Mouse (Mus musculus): Measurements from ENCODE around the gene Mtg2. TPM values are rescaled to one million over a fixed set of nuclear protein-coding genes. Genes with fewer than 3 reads are reported as not detected.

Mtg2 gene
- 17.2 and 17.3 TPM in 2 replicates for total RNA-seq (2014; rRNA removed)
- 23.3 and 23.9 TPM in 2 replicates for polyA plus RNA-seq (2015; fragmentation: Nextera tagmentation; extraction: Ambion mirVana)

DNA sequence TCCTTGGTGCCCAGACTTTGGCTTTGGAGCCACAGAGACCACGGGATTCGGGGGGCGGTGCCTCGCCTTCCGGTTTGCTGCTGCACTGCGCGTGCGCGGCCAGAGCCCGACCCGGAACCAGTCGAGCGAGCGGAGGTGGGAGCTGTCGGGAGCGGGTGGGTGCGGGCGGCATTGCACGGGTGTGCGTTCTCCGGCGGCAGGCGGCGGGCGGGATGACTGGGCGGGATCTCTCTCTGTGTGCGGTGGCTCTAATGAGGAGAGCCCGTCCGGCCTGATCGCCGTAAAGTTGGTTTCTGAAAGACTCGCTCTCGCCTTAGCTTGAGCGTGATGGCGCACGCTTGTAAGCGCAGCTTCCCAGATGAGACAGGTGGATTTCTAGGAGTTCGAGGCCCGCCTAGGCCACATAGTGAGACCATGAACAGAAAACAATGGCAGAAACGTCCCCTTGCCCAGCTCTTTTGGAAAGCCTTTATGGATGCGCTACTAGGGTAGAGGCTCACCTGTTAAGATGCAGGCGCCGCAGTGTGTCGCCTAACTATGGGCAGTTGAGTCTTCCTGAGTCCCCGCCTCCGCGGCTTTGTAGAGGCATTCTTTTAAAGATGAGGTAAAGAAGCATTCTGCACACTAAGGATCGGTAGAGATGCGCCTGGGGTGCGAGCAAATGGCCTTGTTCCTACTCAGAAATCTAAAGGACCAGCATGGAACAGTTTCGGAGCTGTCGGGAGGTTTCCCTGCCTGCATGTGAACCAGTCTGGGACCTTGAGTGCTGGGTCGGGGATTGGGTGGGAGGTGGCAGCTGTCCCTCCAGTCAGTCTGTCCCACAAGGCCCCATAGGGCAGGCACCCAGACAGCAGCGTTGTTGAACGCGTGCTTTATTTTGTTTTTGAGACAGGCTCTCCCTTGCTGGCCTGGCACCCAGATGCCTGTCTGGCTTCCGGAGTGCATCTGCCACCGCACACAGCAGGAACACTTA is at the start of gene Mtg2:
Gene Mtg2, plus strand, starts transcription at position 108 of the 973 bp plus-strand sequence.
- Histone ChIP-seq H3K4me3 (ENCODE audit: low read length) (peak within 1 kb of the TSS; percentile 65), H3K4me1 (ENCODE audit: insufficient read depth, low read length) (peaks cover 6% of the 10 kb centered on the region; the same call in 1 of the 2 replicates), H3K27ac (peak within 1 kb of the TSS; percentile 94), H3K9ac (replicated peaks; ENCODE audit: low read length) (peak within 1 kb of the TSS; percentile 73), H3K4me2 (ENCODE audit: low read depth, low read length) (peak within 1 kb of the TSS; percentile 98), H3K36me3 (ENCODE audit: insufficient read depth, low read length) (peaks cover 11% of the 10 kb centered on the region), H3K27me3 (ENCODE audit: insufficient read depth, low read length) (no peaks in the 10 kb centered on the region), H3K9me3 (ENCODE audit: low read length) (no peaks in the 10 kb centered on the region)
- WGBS, result 2% methylated on average over 51 of the region's 58 CpGs
- DNase-seq (ENCODE audit: low spot score) (peak; percentile 95), ATAC-seq (peak; percentile 97)
- no peak for TF ChIP-seq CTCF (IDR thresholded peaks at IDR 0.05; ENCODE audit: low read depth)

DNA sequence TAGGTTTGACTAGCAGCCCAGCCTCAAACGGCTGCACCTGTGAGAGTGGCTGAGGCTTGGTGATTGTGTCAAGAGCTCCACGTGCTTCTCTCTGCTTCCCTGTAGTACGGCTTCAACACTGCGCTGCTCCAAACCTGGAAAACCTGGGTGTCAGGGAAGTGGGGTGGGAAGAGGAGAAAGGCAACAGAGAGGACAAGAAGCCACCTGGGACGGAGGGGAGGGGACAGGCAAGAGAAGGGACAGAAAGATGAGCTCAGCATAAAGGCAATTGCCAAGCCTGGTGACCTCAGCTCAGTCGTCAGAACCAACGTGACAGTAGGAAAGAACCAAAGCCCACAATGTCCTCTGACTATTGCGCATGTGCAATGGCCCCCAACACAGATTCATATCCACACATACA is 49.5 kb upstream of the Mtg2 start:
- no peak for TF ChIP-seq CTCF (IDR thresholded peaks at IDR 0.05; ENCODE audit: low read depth)
- no peak for DNase-seq (ENCODE audit: low spot score)
- Histone ChIP-seq H3K9me3 (ENCODE audit: low read length) (no peaks in the 10 kb centered on the region), H3K36me3 (ENCODE audit: insufficient read depth, low read length) (no peaks in the 10 kb centered on the region), H3K9ac (replicated peaks; ENCODE audit: low read length) (no peak overlapping the region), H3K27me3 (ENCODE audit: insufficient read depth, low read length) (no peaks in the 10 kb centered on the region), H3K27ac (no peak overlapping the region), H3K4me2 (ENCODE audit: low read depth, low read length) (no peak overlapping the region), H3K4me1 (ENCODE audit: insufficient read depth, low read length) (no peaks in the 10 kb centered on the region; the same call in 1 of the 2 replicates), H3K4me3 (ENCODE audit: low read length) (no peak overlapping the region)
- no peak for ATAC-seq
- WGBS, result 80% methylated on average over 8 of the region's 8 CpGs

- no peak for ATAC-seq
- Histone ChIP-seq H3K9ac (replicated peaks; ENCODE audit: low read length) (no peak overlapping the region), H3K4me2 (ENCODE audit: low read depth, low read length) (no peak overlapping the region), H3K4me3 (ENCODE audit: low read length) (no peak overlapping the region), H3K27me3 (ENCODE audit: insufficient read depth, low read length) (no peaks in the 10 kb centered on the region), H3K27ac (no peak overlapping the region), H3K9me3 (ENCODE audit: low read length) (no peaks in the 10 kb centered on the region), H3K4me1 (ENCODE audit: insufficient read depth, low read length) (peaks cover 17% of the 10 kb centered on the region), H3K36me3 (ENCODE audit: insufficient read depth, low read length) (peaks cover 2% of the 10 kb centered on the region; the same call in 1 of the 2 replicates)
- no peak for TF ChIP-seq CTCF (IDR thresholded peaks at IDR 0.05; ENCODE audit: low read depth)
- 54% methylated on average over 6 of the region's 6 CpGs for WGBS
- DNase-seq (ENCODE audit: low spot score), result no peak
These were observed 47.6 kb upstream of the Mtg2 start for GRCm38 (mm10) chr2:180022751-180023150.

DNA sequence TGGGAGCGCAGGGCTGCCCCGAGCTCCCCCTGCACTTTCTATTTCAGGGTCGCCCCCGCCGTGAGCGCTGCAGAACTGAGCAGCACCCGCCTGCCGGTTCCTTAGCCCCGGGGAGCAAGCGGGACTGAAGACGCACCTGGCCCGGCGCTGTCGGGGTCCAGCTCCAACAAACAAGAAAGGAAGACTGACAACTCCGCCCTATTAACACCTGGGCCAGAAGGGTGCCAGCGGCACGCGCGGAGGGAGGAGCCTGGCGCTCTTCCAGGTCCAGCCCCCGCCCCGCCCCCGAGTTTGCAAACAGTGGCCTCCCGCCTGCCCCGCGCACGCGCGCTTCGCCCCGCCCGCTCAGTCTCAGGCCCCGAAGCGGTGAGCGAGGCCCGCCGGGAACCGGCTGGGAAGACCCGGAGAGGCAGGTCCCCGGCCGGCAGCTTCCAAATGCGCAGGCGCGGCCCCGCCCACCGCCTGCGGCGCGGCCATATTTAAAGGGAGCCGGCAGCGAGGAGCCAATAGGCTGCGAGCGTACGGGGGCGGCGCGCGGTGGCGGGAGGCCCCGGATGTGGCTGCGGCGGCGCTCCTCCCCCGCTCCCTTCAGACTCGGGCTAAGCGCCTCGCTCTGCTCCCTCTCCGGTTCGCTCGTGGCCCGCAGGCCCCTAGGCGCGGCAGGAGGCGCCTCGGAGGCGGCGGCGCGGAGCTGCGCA is 45.8 kb upstream of the Mtg2 start, which contains the start of gene Lsm14b:
Gene Lsm14b, plus strand, starts transcription at position 587 of the 698 bp plus-strand sequence.
- Histone ChIP-seq H3K9me3 (ENCODE audit: low read length) (no peaks in the 10 kb centered on the region), H3K9ac (replicated peaks; ENCODE audit: low read length) (peak within 1 kb of the TSS; percentile 87), H3K4me2 (ENCODE audit: low read depth, low read length) (peak within 1 kb of the TSS; percentile 92), H3K4me1 (ENCODE audit: insufficient read depth, low read length) (peaks cover 17% of the 10 kb centered on the region), H3K4me3 (ENCODE audit: low read length) (peak within 1 kb of the TSS; percentile 97), H3K27me3 (ENCODE audit: insufficient read depth, low read length) (no peaks in the 10 kb centered on the region), H3K27ac (peak within 1 kb of the TSS; percentile 95), H3K36me3 (ENCODE audit: insufficient read depth, low read length) (peaks cover 16% of the 10 kb centered on the region)
- no peak for TF ChIP-seq CTCF (IDR thresholded peaks at IDR 0.05; ENCODE audit: low read depth)
- DNase-seq (ENCODE audit: low spot score) (peak; percentile 98), ATAC-seq (peak; percentile 95)
- WGBS, result under 1% methylated on average over 58 of the region's 80 CpGs

DNA sequence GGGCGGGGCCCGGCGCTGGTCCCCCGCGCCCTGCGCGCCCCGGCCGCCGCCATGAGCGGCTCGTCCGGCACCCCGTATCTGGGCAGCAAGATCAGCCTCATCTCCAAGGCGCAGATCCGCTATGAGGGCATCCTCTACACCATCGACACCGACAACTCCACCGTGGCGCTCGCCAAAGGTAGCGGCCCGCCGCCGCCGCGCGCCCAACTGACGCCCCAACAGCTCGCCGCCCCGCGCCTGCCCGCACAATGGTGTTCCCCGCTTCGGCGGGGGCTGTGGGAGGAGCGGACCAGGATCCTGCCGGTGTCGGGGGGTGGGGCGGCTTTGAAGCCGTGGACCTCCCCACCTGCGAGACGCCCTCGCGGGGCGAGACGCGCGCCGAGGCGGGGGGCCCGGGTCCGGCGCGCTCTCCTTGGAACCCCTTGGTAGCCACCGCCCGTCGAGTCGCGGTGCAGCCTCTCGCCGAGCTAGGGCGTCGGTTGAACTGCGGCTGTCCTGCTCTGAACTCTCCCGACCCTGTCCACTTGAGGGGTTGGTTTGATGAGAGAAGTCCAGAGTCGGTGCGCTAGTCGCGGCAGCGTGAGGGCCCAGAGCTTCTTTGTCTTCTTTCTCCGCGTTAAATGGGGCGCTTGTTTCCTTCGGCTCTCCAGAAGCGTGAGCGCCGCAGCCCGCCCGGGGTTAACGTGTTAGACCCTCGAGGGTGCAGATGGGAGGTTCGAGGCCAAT is 45.1 kb upstream of the Mtg2 start:
- Histone ChIP-seq H3K4me3 (ENCODE audit: low read length) (peak overlapping the region; percentile 97), H3K36me3 (ENCODE audit: insufficient read depth, low read length) (peaks cover 20% of the 10 kb centered on the region), H3K4me1 (ENCODE audit: insufficient read depth, low read length) (peaks cover 17% of the 10 kb centered on the region), H3K27ac (peak overlapping the region; percentile 95), H3K4me2 (ENCODE audit: low read depth, low read length) (peak overlapping the region; percentile 92), H3K9me3 (ENCODE audit: low read length) (no peaks in the 10 kb centered on the region), H3K27me3 (ENCODE audit: insufficient read depth, low read length) (no peaks in the 10 kb centered on the region), H3K9ac (replicated peaks; ENCODE audit: low read length) (peak overlapping the region; percentile 87)
- DNase-seq (ENCODE audit: low spot score), result peak; percentile 59
- 3% methylated on average over 77 of the region's 84 CpGs for WGBS
- ATAC-seq, result no peak; the same call in none of the 2 replicates
- TF ChIP-seq CTCF (IDR thresholded peaks at IDR 0.05; ENCODE audit: low read depth), result no peak

DNA sequence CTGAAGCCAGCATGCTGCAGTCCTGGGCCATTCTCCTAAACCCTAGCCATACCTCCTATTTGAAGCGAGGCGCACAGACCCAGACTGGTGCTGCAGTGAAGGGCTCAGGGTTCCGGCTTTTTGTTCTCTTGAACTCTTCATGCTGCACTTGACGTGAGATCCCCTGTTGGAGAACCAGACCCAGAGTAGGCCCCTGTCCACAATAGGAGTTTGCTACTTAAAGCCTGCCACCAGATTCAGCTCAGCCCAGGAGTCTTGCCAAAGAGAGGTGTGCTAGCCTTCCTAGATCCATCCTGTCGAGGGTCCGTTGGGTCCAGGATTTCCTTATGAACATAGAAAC is 44.6 kb upstream of the Mtg2 start:
- H3K27ac ChIP-seq, result peak overlapping the region; percentile 95
- WGBS, result 3% methylated on average over 6 of the region's 6 CpGs
- no peak for DNase-seq (ENCODE audit: low spot score)
- peak overlapping the region; percentile 97 for H3K4me3 ChIP-seq (ENCODE audit: low read length)
- peaks cover 17% of the 10 kb centered on the region for H3K4me1 ChIP-seq (ENCODE audit: insufficient read depth, low read length)
- peak overlapping the region; percentile 87 for H3K9ac ChIP-seq (replicated peaks; ENCODE audit: low read length)
- no peaks in the 10 kb centered on the region for H3K27me3 ChIP-seq (ENCODE audit: insufficient read depth, low read length)
- H3K36me3 ChIP-seq (ENCODE audit: insufficient read depth, low read length), result peaks cover 26% of the 10 kb centered on the region
- peak overlapping the region; percentile 92 for H3K4me2 ChIP-seq (ENCODE audit: low read depth, low read length)
- ATAC-seq, result no peak
- no peak for TF ChIP-seq CTCF (IDR thresholded peaks at IDR 0.05; ENCODE audit: low read depth)
- no peaks in the 10 kb centered on the region for H3K9me3 ChIP-seq (ENCODE audit: low read length)

All from hindbrain, postnatal 0 days (tissue).